Mouse (Mus musculus): ENCODE measurements at regions not wholly inside any gene's neighbourhood (a gene's known extent, or its start where the extent isn't known, plus 50 kb on each side); places are given as distances from the start of the nearest gene placed in this dataset.

DNA sequence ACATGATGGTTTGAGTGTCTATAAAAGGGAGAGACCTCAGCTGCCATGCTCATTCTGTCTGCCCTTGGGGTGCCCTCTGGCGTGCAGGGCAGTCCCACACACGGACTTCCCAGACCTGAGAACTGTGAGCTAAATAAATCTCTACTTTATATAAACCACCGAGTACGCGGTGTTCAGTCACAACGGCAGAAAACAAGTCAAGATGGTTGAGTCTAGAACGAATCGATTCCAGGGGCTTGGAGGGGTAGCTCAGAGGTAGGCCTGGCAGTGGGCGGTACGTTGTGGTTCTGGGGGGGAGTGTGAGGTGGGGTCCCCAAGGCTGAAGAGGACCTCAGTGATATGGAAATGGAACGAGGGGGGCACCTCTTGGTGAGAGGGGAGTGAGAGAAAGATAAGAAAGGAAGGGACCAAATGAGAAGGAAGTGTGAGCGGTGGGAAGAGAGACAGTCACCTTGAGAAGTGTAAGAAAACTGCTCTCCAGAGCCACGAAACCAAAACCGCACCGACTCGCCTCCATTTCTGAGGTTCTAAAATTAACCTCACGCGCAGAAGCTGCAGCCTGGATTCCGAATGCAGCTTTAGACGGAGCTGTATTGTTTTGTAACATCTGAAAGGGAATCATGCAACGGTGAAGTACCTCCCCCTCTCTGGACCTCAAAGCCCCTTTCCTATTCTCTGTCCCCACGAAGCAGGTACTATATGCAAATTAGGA is 117.0 kb downstream of the Mis18a start:
- Histone ChIP-seq H3K27ac (no peak overlapping the region), H3K27me3 (no peaks in the 10 kb centered on the region), H3K36me3 (no peaks in the 10 kb centered on the region), H3K9me3 (replicated peaks) (no peaks in the 10 kb centered on the region), H3K9ac (no peak overlapping the region), H3K4me2 (no peak overlapping the region), H3K4me3 (replicated peaks) (no peak overlapping the region), H3K4me1 (replicated peaks) (no peaks in the 10 kb centered on the region)
- DNase-seq (no peak), ATAC-seq (ENCODE audit: low read depth) (no peak)
- WGBS (ENCODE audit: insufficient replicate concordance): 81% methylated on average over 22 of the region's 22 CpGs

GRCm38 (mm10) chr16:90599329-90599870 is 127.8 kb downstream of the Mis18a start:
- 62% methylated on average over 7 of the region's 7 CpGs for WGBS (ENCODE audit: insufficient replicate concordance)
- Histone ChIP-seq H3K4me2 (no peak overlapping the region), H3K4me3 (replicated peaks) (no peak overlapping the region), H3K36me3 (no peaks in the 10 kb centered on the region), H3K9me3 (replicated peaks) (0 out of 2 replicates have a peak, but pooled peaks cover 3% of the 10 kb centered on the region), H3K4me1 (replicated peaks) (no peaks in the 10 kb centered on the region), H3K27ac (no peak overlapping the region), H3K9ac (no peak overlapping the region), H3K27me3 (no peaks in the 10 kb centered on the region)
- DNase-seq (no peak), ATAC-seq (ENCODE audit: low read depth) (no peak)

DNA sequence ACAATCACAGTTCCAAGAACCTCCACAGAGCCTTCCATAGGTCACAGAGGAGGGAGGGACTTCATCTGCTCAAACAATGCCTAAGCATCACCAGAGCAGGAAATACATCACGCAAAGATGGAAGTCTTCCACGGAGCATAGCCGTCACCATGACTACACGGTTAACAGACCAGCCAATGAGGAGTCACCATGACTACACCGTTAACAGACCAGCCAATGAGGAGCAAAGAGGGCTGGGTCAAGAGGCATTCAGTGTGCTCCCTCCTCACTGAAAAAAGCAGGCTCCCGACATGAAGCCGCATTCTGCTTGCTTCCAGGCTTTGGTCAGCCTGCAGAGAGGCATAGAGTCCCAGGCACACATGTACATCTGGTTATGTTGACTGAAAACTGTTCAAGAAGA is 128.5 kb downstream of the Mis18a start:
- Histone ChIP-seq H3K4me2 (no peak overlapping the region), H3K9ac (no peak overlapping the region), H3K9me3 (replicated peaks) (0 out of 2 replicates have a peak, but pooled peaks cover 3% of the 10 kb centered on the region), H3K4me1 (replicated peaks) (no peaks in the 10 kb centered on the region), H3K27ac (no peak overlapping the region), H3K36me3 (no peaks in the 10 kb centered on the region), H3K27me3 (no peaks in the 10 kb centered on the region), H3K4me3 (replicated peaks) (no peak overlapping the region)
- ATAC-seq (ENCODE audit: low read depth) (no peak), DNase-seq (no peak)
- WGBS (ENCODE audit: insufficient replicate concordance): 65% methylated on average over 7 of the region's 7 CpGs

- H3K27ac ChIP-seq: no peak overlapping the region
- H3K9me3 ChIP-seq (replicated peaks): no peaks in the 10 kb centered on the region
- H3K36me3 ChIP-seq: no peaks in the 10 kb centered on the region
- no peak for DNase-seq
- H3K9ac ChIP-seq: no peak overlapping the region
- H3K4me3 ChIP-seq (replicated peaks): no peak overlapping the region
- no peak overlapping the region for H3K4me2 ChIP-seq
- WGBS (ENCODE audit: insufficient replicate concordance): 55% methylated on average over 6 of the region's 6 CpGs
- no peak for ATAC-seq (ENCODE audit: low read depth)
- H3K4me1 ChIP-seq (replicated peaks): no peaks in the 10 kb centered on the region
- H3K27me3 ChIP-seq: no peaks in the 10 kb centered on the region
These were observed 134.3 kb downstream of the Mis18a start for GRCm38 (mm10) chr16:90592721-90593481.

- Histone ChIP-seq H3K4me1 (replicated peaks) (no peaks in the 10 kb centered on the region), H3K9ac (no peak overlapping the region), H3K9me3 (replicated peaks) (no peaks in the 10 kb centered on the region; the same call in none of the 2 replicates), H3K27me3 (no peaks in the 10 kb centered on the region), H3K4me2 (no peak overlapping the region), H3K27ac (no peak overlapping the region), H3K36me3 (no peaks in the 10 kb centered on the region), H3K4me3 (replicated peaks) (no peak overlapping the region)
- WGBS (ENCODE audit: insufficient replicate concordance): 72% methylated on average over 7 of the region's 7 CpGs
- ATAC-seq (ENCODE audit: low read depth): no peak
- DNase-seq: no peak
These were observed 142.0 kb downstream of the Mis18a start for GRCm38 (mm10) chr16:90585171-90585570.

DNA sequence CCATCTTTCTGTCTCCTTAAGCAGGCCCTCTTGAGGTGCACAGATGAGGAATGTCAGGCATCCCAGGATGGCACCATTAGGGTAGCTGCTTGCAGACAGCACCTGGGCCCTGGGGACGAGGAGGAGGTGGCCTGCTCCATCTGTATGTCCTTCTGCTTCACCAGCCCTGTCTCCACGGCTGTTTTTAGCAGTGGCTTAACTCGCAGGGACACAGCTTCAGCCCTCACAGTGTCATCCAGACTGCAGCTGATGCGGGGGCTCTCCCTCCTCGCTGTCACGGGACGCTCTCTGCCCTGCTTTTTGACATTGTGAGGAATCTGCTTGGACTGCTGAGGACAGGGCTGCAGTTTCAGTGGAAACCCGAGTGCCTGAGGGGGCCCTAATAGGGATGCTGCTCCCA is 146.8 kb downstream of the Mis18a start:
- ATAC-seq (ENCODE audit: low read depth): no peak
- WGBS (ENCODE audit: insufficient replicate concordance): 47% methylated on average over 8 of the region's 8 CpGs

GRCm38 (mm10) chr16:90571107-90571506 is 156.1 kb downstream of the Mis18a start:
- Histone ChIP-seq H3K27me3 (no peaks in the 10 kb centered on the region), H3K36me3 (no peaks in the 10 kb centered on the region), H3K9me3 (replicated peaks) (no peaks in the 10 kb centered on the region), H3K4me1 (replicated peaks) (no peaks in the 10 kb centered on the region), H3K4me2 (no peak overlapping the region), H3K9ac (no peak overlapping the region), H3K4me3 (replicated peaks) (no peak overlapping the region), H3K27ac (no peak overlapping the region)
- ATAC-seq (ENCODE audit: low read depth): no peak
- no peak for DNase-seq

More for the DNA sequence above, 146.8 kb downstream of the Mis18a start:
- H3K4me1 ChIP-seq (replicated peaks): no peaks in the 10 kb centered on the region
- no peak for DNase-seq
- H3K4me2 ChIP-seq: no peak overlapping the region
- no peak overlapping the region for H3K9ac ChIP-seq
- no peaks in the 10 kb centered on the region for H3K27me3 ChIP-seq
- H3K9me3 ChIP-seq (replicated peaks): no peaks in the 10 kb centered on the region; the same call in 1 of the 2 replicates
- H3K36me3 ChIP-seq: no peaks in the 10 kb centered on the region
- H3K4me3 ChIP-seq (replicated peaks): no peak overlapping the region
- H3K27ac ChIP-seq: no peak overlapping the region

GRCm38 (mm10) chr16:90569826-90570225 is 157.4 kb downstream of the Mis18a start:
- Histone ChIP-seq H3K4me3 (replicated peaks) (no peak overlapping the region), H3K9me3 (replicated peaks) (no peaks in the 10 kb centered on the region), H3K4me1 (replicated peaks) (no peaks in the 10 kb centered on the region), H3K27me3 (no peaks in the 10 kb centered on the region), H3K4me2 (no peak overlapping the region), H3K27ac (no peak overlapping the region), H3K36me3 (no peaks in the 10 kb centered on the region), H3K9ac (no peak overlapping the region)
- 89% methylated on average over 1 of the region's 1 CpGs for WGBS (ENCODE audit: insufficient replicate concordance)
- ATAC-seq (ENCODE audit: low read depth): no peak
- no peak for DNase-seq

DNA sequence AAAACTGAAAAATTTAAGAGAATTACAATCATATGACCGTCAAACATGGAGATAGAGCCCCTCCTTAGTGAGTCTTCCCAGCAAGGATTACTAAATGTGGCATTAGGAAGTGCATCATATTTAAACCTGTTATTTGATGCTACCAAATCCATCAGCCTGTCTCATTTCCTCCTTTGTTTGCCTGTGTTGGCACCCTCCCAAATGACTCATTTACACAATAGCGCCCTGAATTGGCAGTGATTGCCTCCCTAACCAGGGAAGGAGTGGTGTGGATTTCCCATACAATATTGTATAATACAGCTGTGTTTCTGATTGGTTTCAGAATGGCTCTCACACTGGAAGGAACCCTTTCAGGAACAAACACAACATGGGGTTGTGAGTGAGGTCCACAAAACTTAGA is 162.0 kb downstream of the Mis18a start:
- Histone ChIP-seq H3K4me3 (replicated peaks) (no peak overlapping the region), H3K4me2 (no peak overlapping the region), H3K9ac (no peak overlapping the region), H3K27me3 (no peaks in the 10 kb centered on the region), H3K4me1 (replicated peaks) (no peaks in the 10 kb centered on the region), H3K9me3 (replicated peaks) (no peaks in the 10 kb centered on the region), H3K36me3 (no peaks in the 10 kb centered on the region), H3K27ac (no peak overlapping the region)
- ATAC-seq (ENCODE audit: low read depth) (no peak), DNase-seq (no peak)
- WGBS (ENCODE audit: insufficient replicate concordance): 44% methylated on average over 2 of the region's 2 CpGs

DNA sequence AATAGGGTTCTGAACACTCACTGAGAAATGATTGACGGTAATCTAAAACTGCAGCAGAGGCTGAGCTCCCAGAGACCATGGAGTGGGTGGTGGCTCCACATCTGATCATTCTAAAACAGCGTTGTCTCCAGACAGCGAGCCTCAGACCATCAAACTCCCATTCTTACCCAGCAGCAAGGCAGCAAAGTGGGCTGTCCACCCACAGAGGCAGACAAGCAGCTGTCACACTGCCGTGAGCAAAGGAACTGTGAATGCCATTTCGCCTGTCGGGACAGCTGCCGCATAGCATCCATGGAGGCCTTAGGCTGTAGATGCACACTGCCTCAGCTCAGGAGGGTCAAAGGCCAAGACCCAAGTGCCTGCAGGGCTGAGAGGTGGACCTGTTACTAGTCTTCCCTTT is 167.3 kb downstream of the Hunk start:
- no peaks in the 10 kb centered on the region for H3K27me3 ChIP-seq
- ATAC-seq (ENCODE audit: low read depth) (no peak), DNase-seq (no peak)
- no peak overlapping the region for H3K4me2 ChIP-seq
- no peak overlapping the region for H3K27ac ChIP-seq
- H3K4me3 ChIP-seq (replicated peaks): no peak overlapping the region
- WGBS (ENCODE audit: insufficient replicate concordance): 74% methylated on average over 7 of the region's 7 CpGs
- H3K4me1 ChIP-seq (replicated peaks): no peaks in the 10 kb centered on the region
- H3K36me3 ChIP-seq: no peaks in the 10 kb centered on the region
- no peaks in the 10 kb centered on the region for H3K9me3 ChIP-seq (replicated peaks)
- no peak overlapping the region for H3K9ac ChIP-seq

GRCm38 (mm10) chr16:90551041-90551440 is 165.2 kb downstream of the Hunk start:
- no peak overlapping the region for H3K27ac ChIP-seq
- DNase-seq: no peak
- H3K27me3 ChIP-seq: no peaks in the 10 kb centered on the region
- no peak for ATAC-seq (ENCODE audit: low read depth)
- H3K9ac ChIP-seq: no peak overlapping the region
- no peaks in the 10 kb centered on the region for H3K9me3 ChIP-seq (replicated peaks)
- 58% methylated on average over 3 of the region's 3 CpGs for WGBS (ENCODE audit: insufficient replicate concordance)
- H3K36me3 ChIP-seq: no peaks in the 10 kb centered on the region
- no peak overlapping the region for H3K4me3 ChIP-seq (replicated peaks)
- no peak overlapping the region for H3K4me2 ChIP-seq
- no peaks in the 10 kb centered on the region for H3K4me1 ChIP-seq (replicated peaks)

Measured in liver, embryonic 13.5 days (tissue).